Mouse (Mus musculus): ENCODE measurements around the gene Bard1.
A peak's percentile ranks its signal among the peaks of the same experiment; 100 is the strongest.

Gene Bard1

GRCm38 (mm10) chr1:71045141-71045540 lies 57.8 kb downstream of the Bard1 start:
- no peak for DNase-seq

DNA sequence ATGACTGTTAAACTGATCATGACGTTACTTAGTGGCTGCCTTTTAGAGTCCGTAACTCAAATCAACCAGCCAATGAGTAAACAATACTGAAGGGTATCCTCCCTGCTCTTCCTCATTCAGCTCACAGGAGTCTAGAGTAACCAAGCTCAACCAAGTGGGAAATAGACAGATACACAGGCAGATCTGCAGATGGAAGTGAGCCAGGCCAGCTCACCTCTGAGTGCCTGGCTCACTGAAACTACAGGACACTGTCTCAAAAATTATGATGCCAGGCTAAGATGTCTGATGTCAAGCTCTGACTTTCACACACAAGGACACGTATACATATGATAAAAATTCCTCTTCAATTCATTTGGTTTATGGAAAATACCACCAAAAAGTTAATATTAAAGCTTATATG lies 59.0 kb downstream of the Bard1 start:
- DNase-seq = no peak

- DNase-seq = peak; percentile 11
Measured at GRCm38 (mm10) chr1:71036999-71037398, 65.9 kb downstream of the Bard1 start.

GRCm38 (mm10) chr1:71035565-71035964 lies 67.4 kb downstream of the Bard1 start:
- DNase-seq = no peak

DNA sequence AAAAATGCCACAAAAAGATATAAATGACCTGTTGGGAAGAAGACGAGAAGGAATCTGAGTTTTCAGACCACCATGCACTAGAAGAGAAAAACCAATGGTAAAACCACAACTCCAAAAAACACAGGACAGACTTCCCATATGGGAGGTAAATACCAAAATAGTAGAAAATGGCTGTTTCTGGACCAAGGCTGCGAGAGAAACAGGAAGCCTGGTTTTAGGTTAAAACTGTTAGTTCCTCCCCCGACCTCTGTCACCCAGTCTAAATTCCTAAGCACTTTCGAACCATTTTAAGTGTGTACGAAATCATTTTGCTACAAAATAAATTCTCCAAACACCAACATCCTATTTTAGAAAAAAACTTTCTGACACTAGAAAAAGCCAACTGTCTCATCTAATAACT lies 80.2 kb downstream of the Bard1 start:
- no peak for DNase-seq

DNA sequence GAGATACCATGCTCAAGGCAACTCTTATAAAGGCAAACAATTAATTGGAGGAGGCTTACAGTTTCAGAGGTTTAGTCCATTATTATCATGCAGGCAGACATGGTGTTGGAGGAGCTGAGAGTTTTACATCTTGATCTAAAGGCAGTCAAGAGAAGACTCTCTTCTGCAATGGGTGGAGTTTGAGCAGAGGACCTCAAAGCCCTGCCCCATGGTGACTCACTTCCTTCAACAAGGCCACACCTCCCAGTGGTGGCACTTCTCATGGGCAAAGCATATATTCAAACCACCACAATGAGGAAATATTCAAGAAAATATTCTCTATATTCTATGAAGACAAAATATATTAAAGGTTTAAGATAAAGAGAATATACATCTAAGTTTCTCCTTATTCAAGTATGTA lies 88.6 kb downstream of the Bard1 start:
- DNase-seq = no peak

- no peak for DNase-seq
Measured at GRCm38 (mm10) chr1:71005998-71006397, 96.9 kb downstream of the Bard1 start.

- no peak for DNase-seq
Measured at GRCm38 (mm10) chr1:71004177-71004576, 98.8 kb downstream of the Bard1 start.

DNA sequence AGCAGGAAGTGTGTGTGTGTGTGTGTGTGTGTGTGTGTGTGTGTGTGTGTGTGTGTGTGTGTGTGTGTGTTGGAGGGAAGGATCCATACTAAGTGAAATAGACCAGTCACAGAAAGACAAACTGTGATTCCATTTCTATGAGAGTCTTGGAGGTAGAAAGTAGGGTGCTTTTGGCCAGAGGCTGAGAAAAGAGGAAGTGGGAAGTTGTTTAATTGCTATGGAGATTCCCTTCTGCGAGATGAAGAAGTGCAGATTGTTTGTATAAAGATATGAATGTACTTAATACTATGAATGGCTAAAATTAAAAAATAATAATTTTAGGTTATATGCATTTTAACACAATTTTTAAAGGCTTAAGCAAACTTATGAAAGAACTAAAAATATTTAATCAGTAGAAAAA lies 99.2 kb downstream of the Bard1 start:
- DNase-seq = no peak

DNA sequence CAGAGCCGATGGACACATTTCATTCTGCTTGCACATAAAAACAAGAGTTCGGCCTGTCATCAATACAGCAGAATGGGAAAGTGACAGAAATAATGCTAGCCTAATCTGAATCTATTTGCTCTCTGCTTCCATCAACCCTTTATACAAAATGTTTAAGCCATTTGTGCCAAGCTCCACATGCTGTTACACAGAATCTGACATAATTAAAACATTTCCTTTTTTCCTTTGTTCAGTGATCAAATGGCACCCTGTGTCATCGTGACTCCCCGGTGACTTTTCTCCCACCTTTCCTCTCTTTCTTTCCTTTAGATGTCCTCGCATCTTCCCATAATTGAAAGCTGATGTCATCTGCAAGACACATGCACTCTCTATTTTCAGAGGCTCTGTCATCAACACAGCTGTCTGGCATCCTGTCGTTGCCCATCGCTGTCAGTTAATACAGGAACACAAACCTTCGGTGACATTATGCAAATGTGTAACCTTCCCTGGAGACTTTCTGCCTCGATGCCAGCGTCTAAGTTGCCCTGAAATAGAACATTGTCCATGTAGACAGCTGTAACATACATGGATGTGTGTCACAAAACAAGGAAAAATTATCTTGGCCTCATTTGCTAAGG lies 105.5 kb downstream of the Bard1 start:
- DNase-seq = no peak

GRCm38 (mm10) chr1:70996766-70997165 lies 106.2 kb downstream of the Bard1 start:
- no peak for DNase-seq
